Mouse (Mus musculus) forebrain, embryonic 10.5 days (tissue): ENCODE data around the gene Nat8l. TPM values are rescaled to one million over a fixed set of nuclear protein-coding genes. Genes with fewer than 3 reads are reported as not detected.

ENCODE experiments used
- DNase-seq: peaks from one replicate; pipeline ENCODE4 v3.0.0-alpha.2; 2017; ENCODE audit warnings: low spot score; ENCODE audit errors: extremely low spot score
- H3K27ac ChIP-seq: fragments of 300-500 bp; sonication (generic); 2 replicates; pipeline ENCODE4 v1.5.1; 2016; ENCODE audit warnings: mild to moderate bottlenecking
- H3K27me3 ChIP-seq: fragments of 300-500 bp; sonication (generic); 2 replicates; pipeline ENCODE4 v1.6.1; 2016; ENCODE audit warnings: mild to moderate bottlenecking; ENCODE audit not compliant: poor library complexity, severe bottlenecking
- H3K36me3 ChIP-seq: fragments of 300-500 bp; sonication (generic); replicated peaks from 2 replicates; pipeline ENCODE4 v1.6.1; 2016; ENCODE audit warnings: mild to moderate bottlenecking, moderate library complexity
- H3K4me1 ChIP-seq: fragments of 300-500 bp; sonication (generic); 2 replicates; pipeline ENCODE4 v1.6.1; 2016
- H3K4me3 ChIP-seq: fragments of 300-500 bp; sonication (generic); 2 replicates; pipeline ENCODE4 v1.5.1; 2016; ENCODE audit warnings: mild to moderate bottlenecking, moderate library complexity
- H3K9me3 ChIP-seq: fragments of 300-500 bp; sonication (generic); 2 replicates; pipeline ENCODE4 v1.6.1; 2016; ENCODE audit warnings: mild to moderate bottlenecking, moderate library complexity
- WGBS: fragments of 180-500 bp; shearing (Covaris S2); methylation state at CpG from one replicate; pipeline ENCODE4 v1.1.7; 2016; 5-methylcytosine and 5-hydroxymethylcytosine counted together
- polyA plus RNA-seq: library from polyadenylated mRNA; unstranded; fragments of >200 nt; fragmentation: Nextera tagmentation; extraction: Ambion mirVana; gene quantifications from 2 replicates; pipeline ENCODE4 v1.2.1, GENCODE M21; 2016

The Nat8l gene
- polyA plus RNA-seq, 1 experiment from 2014 or later = 1.5 TPM

DNA sequence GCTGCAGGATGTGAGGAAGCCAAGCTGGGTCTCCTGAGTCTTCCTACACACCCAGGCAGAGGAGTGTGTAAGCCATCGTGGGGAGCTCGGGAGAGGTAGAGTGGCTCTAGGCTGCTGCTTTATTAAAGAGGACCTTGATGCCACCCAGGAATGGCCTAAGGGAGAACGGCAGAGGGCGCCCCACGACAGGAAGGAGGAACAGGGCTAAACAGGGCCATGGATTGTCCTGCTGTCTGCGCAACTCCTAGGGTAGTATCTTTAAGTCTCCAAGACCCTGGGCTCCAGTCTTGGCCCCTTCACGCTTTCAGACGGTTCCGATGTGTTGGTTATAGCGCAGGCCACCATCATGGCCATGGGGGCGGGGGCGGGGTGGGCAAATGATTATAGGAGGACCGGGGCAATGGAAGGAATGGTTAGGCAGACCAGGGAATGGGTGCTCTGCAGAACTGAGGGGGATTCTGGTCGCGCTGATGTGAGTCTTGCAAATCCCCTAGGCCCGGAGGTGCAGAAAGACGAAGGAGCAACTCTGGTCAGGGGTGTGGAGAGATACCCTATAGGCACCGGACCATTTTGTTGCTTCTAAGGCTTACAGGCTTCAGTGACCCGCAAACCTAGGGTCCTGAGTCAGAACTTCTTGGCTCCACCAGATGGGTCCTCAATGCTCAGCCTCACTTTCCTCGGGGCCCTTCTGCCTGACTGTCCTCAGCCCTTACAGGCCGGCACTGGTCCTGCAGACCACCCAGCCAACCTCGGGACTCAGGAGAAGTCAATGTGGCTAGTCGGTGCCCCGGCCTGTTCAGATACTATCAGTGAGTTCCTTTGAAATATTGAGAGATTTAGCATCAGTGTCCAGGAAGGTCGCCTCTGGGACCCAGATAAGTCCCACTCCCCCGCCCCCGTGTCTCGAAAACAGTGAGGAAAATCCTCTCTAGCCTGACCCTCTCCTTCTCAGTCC, 836 bp upstream of the Nat8l start:
- 32% methylated on average over 28 of the region's 28 CpGs for WGBS
- H3K4me3 ChIP-seq = peak overlapping the region; percentile 80
- H3K4me1 ChIP-seq = peaks cover 41% of the 10 kb centered on the region
- peak; percentile 22 for DNase-seq
- no peaks in the 10 kb centered on the region for H3K9me3 ChIP-seq
- peaks cover 57% of the 10 kb centered on the region for H3K27me3 ChIP-seq
- peaks cover 8% of the 10 kb centered on the region for H3K36me3 ChIP-seq
- peak overlapping the region; percentile 92 for H3K27ac ChIP-seq

DNA sequence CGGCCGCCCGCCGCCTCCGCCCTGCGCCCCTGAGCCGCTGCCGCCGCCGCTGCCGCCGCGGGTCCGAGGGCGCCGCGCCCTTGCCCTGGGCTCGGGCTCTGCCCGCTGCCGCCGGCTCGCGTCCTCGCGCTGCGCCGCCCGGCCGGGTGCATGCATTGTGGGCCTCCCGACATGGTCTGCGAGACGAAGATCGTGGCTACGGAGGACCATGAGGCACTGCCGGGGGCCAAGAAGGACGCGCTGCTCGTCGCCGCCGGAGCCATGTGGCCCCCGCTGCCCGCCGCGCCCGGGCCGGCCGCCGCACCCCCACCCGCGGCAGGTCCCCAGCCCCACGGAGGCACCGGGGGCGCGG, 886 bp downstream of the Nat8l start:
- Histone ChIP-seq H3K9me3 (no peaks in the 10 kb centered on the region), H3K27ac (peak overlapping the region; percentile 92), H3K4me1 (peaks cover 41% of the 10 kb centered on the region), H3K27me3 (peaks cover 57% of the 10 kb centered on the region), H3K36me3 (peaks cover 25% of the 10 kb centered on the region), H3K4me3 (peak overlapping the region; percentile 80)
- under 1% methylated on average over 55 of the region's 55 CpGs for WGBS
- DNase-seq = no peak

DNA sequence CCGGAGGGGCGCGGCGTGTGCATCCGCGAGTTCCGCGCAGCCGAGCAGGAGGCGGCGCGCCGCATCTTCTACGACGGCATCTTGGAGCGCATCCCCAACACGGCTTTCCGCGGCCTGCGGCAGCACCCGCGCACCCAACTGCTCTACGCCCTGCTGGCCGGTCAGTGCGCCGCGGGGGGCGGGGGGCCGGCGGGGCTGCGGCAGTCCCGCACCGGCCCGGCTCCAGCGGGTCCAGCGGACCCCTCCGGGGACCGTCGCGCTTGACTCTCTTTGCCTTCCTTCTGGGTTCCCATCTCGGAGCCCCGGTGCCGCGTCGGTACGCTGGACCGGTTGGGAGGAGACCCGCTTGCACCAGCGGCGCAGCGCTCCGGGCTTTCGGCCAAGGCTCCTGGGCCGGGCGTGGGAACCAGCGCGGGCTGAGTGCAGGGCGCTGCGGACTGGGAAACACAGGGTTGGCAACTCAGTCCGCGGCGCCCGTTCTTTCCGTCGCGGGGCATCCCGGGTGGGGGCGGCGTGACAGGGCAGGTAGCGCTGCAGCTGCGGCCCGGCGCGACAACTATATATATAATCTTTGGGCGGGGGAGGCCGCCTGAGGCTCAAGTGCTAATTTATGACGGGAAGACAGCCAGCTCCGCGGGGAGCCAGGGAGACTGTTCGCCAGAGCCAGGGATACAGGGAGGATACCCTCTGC, 1.4 kb downstream of the Nat8l start:
- peak overlapping the region; percentile 80 for H3K4me3 ChIP-seq
- under 1% methylated on average over 80 of the region's 80 CpGs for WGBS
- H3K36me3 ChIP-seq = peaks cover 31% of the 10 kb centered on the region
- peaks cover 57% of the 10 kb centered on the region for H3K27me3 ChIP-seq
- no peaks in the 10 kb centered on the region for H3K9me3 ChIP-seq
- peaks cover 41% of the 10 kb centered on the region for H3K4me1 ChIP-seq
- peak; percentile 40 for DNase-seq
- peak overlapping the region; percentile 92 for H3K27ac ChIP-seq

DNA sequence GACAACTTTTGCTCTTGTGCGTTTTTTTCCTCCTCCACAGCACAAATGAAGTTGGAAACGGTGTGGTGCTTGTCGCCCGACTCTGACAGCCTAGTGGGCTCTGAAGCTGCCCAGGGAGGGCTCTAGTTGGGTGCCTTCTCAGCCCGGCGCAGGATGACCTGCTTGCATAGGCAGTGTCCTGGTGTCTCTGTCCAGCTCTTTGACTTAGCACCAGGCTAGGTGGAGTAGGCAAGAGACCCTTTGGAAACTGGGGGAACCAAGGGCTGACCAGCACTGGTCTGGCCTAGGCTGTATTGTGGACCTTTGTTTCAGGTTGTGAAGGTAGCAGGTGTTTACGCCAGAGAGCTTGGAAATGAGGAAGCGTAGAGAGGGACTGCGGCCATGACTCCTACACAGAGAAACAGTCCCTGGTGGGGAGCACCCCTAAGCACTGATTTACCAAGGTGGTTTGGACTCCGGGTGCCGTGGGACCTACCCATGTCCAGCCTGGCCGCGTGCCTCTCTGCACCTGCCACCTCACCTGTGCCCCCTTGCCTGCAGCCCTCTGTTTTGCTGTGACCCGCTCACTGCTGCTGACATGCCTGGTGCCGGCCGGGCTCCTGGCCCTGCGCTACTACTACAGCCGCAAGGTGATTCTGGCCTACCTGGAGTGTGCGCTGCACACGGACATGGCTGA, 2.2 kb downstream of the Nat8l start:
- H3K27ac ChIP-seq = no peak overlapping the region
- H3K36me3 ChIP-seq = peaks cover 34% of the 10 kb centered on the region
- 75% methylated on average over 20 of the region's 20 CpGs for WGBS
- H3K4me1 ChIP-seq = peaks cover 44% of the 10 kb centered on the region
- no peak for DNase-seq
- H3K4me3 ChIP-seq = peak overlapping the region; percentile 80
- peaks cover 57% of the 10 kb centered on the region for H3K27me3 ChIP-seq
- H3K9me3 ChIP-seq = no peaks in the 10 kb centered on the region

DNA sequence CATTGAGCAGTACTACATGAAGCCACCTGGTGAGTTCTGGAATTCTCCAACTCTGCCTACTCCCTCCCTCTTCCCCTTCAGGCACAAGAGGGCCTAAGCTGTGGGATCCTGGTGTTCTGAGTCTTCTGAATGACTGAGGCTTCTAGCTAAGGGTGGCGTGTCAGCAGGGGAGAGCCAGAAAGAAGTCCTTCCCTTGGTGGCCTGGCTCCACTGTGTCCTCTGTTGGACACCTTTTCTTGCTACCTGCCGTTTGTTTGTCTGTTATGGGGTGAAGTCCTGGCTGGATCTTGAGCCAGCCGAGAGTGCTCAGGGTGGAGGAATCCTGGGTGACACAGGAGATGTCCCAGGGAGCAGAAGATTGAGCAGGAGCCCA, 2.7 kb downstream of the Nat8l start:
- H3K9me3 ChIP-seq = no peaks in the 10 kb centered on the region
- H3K36me3 ChIP-seq = peaks cover 34% of the 10 kb centered on the region
- 90% methylated on average over 3 of the region's 3 CpGs for WGBS
- peak overlapping the region; percentile 80; the same call in 1 of the 2 replicates for H3K4me3 ChIP-seq
- peaks cover 44% of the 10 kb centered on the region for H3K4me1 ChIP-seq
- H3K27ac ChIP-seq = no peak overlapping the region
- DNase-seq = no peak
- H3K27me3 ChIP-seq = peaks cover 57% of the 10 kb centered on the region

DNA sequence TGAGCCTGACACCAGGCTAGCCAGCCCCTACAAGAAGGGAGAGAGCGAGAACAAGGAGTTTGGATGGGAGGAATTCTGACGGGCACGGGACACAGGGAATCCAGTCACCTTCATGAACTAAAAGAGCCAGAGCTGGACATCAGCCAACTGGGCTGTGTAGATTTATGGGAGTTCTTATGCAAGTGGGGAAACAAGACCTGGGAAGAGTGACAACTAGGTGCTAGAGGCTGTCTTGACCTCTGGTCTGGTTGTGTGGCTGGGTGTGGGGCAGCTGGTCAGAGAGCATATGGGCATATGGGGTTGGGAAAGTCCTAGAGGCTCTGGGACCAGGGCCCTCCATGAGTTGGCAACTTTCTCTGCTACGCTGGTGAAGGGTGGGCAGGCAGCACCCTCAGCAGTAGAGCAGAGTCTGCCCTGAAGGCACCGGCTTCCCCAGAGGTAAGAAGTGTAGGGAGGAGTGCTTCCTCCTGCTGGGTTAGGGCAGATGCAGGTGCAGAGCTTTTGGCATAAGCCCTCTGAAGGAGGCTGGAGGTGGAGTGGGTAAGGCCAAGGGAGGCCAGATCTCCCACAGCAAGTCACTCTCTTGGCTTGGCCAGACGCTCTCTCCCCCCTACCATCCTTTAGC, 3.8 kb downstream of the Nat8l start:
- Histone ChIP-seq H3K36me3 (peaks cover 34% of the 10 kb centered on the region), H3K27me3 (peaks cover 49% of the 10 kb centered on the region)

DNA sequence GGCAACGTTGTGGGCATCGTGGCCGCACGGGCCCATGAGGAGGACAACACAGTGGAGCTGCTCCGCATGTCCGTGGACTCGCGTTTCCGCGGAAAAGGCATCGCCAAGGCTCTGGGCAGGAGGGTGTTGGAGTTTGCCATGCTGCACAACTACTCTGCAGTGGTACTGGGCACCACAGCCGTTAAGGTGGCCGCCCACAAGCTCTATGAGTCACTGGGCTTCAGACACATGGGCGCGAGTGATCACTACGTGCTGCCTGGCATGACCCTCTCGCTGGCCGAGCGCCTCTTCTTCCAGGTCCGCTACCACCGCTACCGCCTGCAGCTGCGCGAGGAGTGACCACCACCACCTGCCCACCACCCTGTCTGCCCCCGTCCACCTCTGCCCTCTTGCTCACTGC, 5.0 kb downstream of the Nat8l start:
- H3K4me1 ChIP-seq = peaks cover 34% of the 10 kb centered on the region
- WGBS = 95% methylated on average over 25 of the region's 25 CpGs
- no peaks in the 10 kb centered on the region for H3K9me3 ChIP-seq

More for the DNA sequence above, 3.8 kb downstream of the Nat8l start:
- Histone ChIP-seq H3K4me3 (no peak overlapping the region), H3K4me1 (peaks cover 44% of the 10 kb centered on the region), H3K27ac (no peak overlapping the region), H3K9me3 (no peaks in the 10 kb centered on the region)
- 91% methylated on average over 6 of the region's 6 CpGs for WGBS
- DNase-seq = no peak

DNA sequence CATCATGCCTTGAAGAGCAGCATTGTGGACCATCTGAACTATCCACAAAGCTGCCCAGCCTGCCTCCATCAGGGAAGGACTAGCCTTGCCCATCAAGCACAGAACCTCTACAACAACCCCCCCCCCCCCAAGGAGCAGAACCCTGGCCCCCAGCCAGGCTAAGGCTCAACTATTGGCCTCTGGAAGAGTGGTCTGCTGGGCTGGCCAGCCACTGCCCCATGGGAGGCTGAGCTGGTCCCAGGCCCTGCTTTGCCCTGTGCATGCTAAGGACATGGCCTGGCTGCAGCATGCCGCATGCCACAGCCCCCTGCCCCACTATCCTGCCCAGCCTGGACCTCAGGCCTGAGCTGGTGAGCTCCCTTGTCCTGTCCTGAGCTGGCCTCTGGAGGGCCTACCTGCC, 5.6 kb downstream of the Nat8l start:
- Histone ChIP-seq H3K36me3 (peaks cover 34% of the 10 kb centered on the region), H3K4me1 (peaks cover 28% of the 10 kb centered on the region), H3K4me3 (no peak overlapping the region), H3K27me3 (peaks cover 31% of the 10 kb centered on the region), H3K27ac (no peak overlapping the region), H3K9me3 (no peaks in the 10 kb centered on the region)
- no peak for DNase-seq
- WGBS = 88% methylated on average over 1 of the region's 1 CpGs

More for the DNA sequence above, 5.0 kb downstream of the Nat8l start:
- peaks cover 37% of the 10 kb centered on the region for H3K27me3 ChIP-seq
- peaks cover 34% of the 10 kb centered on the region for H3K36me3 ChIP-seq
- no peak overlapping the region for H3K27ac ChIP-seq
- H3K4me3 ChIP-seq = no peak overlapping the region
- DNase-seq = no peak

DNA sequence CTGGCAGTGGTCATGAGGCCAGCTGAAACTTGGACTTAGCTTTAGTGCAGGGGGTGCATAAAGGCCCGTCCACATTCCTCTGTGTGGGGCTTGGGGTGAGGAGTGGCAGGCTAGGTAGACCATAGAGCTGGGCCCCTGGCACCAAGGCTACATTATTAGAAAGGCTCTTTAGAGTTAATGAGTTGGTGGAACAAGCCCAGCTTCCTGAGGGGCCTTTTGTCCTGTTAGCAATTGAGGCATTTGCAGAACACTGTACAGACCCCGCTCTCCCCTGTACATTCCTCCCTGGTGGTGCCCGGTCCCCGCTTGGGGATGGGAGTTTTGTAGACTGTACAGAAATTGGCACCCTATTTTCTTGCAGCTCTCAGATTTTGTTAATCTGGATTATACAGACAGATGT, 6.9 kb downstream of the Nat8l start:
- peaks cover 34% of the 10 kb centered on the region for H3K36me3 ChIP-seq
- no peak overlapping the region for H3K4me3 ChIP-seq
- H3K9me3 ChIP-seq = no peaks in the 10 kb centered on the region
- WGBS = 91% methylated on average over 4 of the region's 4 CpGs
- no peak overlapping the region for H3K27ac ChIP-seq
- peaks cover 19% of the 10 kb centered on the region for H3K27me3 ChIP-seq
- H3K4me1 ChIP-seq = peaks cover 19% of the 10 kb centered on the region
- DNase-seq = no peak

DNA sequence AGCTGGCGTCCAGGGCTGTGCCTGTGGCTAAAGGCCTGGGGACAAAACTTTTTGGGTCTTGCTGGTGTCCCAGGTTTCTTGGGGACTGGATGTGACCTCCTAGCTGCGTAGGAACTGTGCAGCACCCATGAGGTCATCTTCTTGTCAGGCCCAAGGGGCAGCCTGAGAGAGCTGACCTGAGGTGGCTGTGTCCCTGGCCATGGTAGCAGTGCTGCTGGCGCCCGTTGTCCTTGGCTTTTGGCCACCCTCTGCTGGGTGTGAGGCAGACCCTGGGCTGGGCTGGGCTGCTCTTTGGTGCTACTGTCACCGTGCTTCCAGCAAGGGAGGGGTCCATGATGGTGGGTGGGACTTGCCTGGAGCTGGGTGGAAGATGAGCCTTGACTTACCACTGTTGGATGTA, 8.8 kb downstream of the Nat8l start:
- peaks cover 29% of the 10 kb centered on the region for H3K36me3 ChIP-seq
- no peak overlapping the region for H3K4me3 ChIP-seq
- no peak overlapping the region for H3K27ac ChIP-seq
- H3K9me3 ChIP-seq = no peaks in the 10 kb centered on the region
- DNase-seq = peak; percentile 12
- 89% methylated on average over 5 of the region's 5 CpGs for WGBS
- H3K4me1 ChIP-seq = peaks cover 3% of the 10 kb centered on the region; the same call in 1 of the 2 replicates
- H3K27me3 ChIP-seq = no peaks in the 10 kb centered on the region

DNA sequence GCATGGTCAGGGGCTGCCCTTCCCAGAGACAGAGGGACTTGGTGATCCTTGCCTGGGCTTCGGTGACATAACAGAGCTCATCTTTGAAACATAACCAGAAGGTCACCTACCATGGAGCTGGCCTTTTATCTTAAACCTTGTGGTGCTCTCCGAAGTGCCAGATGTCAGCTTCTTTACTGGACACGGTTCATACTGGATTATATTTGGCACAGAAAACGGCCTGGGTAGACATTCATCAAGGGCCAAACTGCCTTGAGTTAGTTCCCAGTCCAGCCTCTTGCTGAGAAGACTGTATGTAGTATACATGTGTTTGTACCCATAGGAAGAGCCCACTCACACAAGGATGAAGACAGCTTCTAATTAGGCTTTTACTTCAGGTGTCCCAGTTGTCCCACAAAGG, 11.0 kb downstream of the Nat8l start:
- Histone ChIP-seq H3K27ac (no peak overlapping the region), H3K9me3 (no peaks in the 10 kb centered on the region), H3K36me3 (peaks cover 8% of the 10 kb centered on the region), H3K4me3 (no peak overlapping the region), H3K4me1 (peaks cover 3% of the 10 kb centered on the region; the same call in 1 of the 2 replicates), H3K27me3 (no peaks in the 10 kb centered on the region)
- WGBS = 94% methylated on average over 4 of the region's 4 CpGs
- DNase-seq = no peak

DNA sequence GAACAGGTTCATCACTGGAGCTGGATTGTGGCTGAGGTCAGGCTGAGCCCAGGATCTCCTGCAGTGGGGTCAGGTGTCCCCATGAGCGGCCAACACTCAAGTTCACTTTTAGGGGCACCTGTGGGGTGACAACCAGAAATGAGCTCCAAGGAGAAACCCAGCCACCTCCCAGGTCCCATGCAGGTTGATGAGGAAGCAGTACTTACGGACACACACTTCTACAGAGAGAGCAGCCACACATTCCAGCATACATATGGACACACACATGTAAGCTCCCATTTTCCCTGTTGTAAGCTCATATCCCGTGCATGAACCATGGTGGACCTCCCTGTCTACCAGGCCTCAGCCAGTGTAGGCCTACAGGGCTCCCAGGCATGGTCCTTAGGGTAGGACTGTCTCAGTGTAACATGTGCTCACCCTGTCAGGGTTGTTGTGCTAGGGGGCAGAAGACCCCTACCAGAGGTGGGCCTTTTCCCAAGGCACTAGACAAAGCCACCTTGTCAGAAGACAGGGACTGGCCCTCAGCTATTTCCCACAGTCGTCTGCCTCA, 11.7 kb downstream of the Nat8l start:
- Histone ChIP-seq H3K4me1 (peaks cover 2% of the 10 kb centered on the region; the same call in 1 of the 2 replicates), H3K27me3 (no peaks in the 10 kb centered on the region), H3K36me3 (peaks cover 1% of the 10 kb centered on the region), H3K9me3 (no peaks in the 10 kb centered on the region), H3K4me3 (no peak overlapping the region), H3K27ac (no peak overlapping the region)
- WGBS = 82% methylated on average over 4 of the region's 4 CpGs
- no peak for DNase-seq
